Mouse (Mus musculus) midbrain, embryonic 13.5 days (tissue): ENCODE data around the gene Ost4. TPM values are rescaled to one million over a fixed set of nuclear protein-coding genes. Genes with fewer than 3 reads are reported as not detected.

Experiments
- ATAC-seq: fragments of 200-750 bp; cut with Nextera tagmentation; 2 replicates; pipeline ENCODE4 v1.8.0; 2017; ENCODE audit warnings: mild to moderate bottlenecking, moderate TSS enrichment, moderate library complexity
- H3K27ac ChIP-seq: fragments of 300-500 bp; sonication (generic); 2 replicates; pipeline ENCODE4 v1.5.1; 2015; ENCODE audit warnings: inconsistent platforms, mild to moderate bottlenecking, moderate library complexity
- H3K27me3 ChIP-seq: fragments of 300-500 bp; sonication (generic); 2 replicates; pipeline ENCODE4 v1.6.1; 2015; ENCODE audit warnings: mild to moderate bottlenecking, inconsistent platforms
- H3K36me3 ChIP-seq: fragments of 300-500 bp; sonication (generic); 2 replicates; pipeline ENCODE4 v1.6.1; 2015; ENCODE audit warnings: mild to moderate bottlenecking, inconsistent platforms
- H3K4me1 ChIP-seq: fragments of 300-500 bp; sonication (generic); replicated peaks from 2 replicates; pipeline ENCODE4 v1.6.1; 2015; ENCODE audit warnings: inconsistent platforms
- H3K4me2 ChIP-seq: fragments of 300-500 bp; sonication (generic); replicated peaks from 2 replicates; pipeline ENCODE4 v1.6.1; 2015; ENCODE audit warnings: moderate library complexity, mild to moderate bottlenecking, inconsistent platforms
- H3K4me3 ChIP-seq: fragments of 300-500 bp; sonication (generic); replicated peaks from 2 replicates; pipeline ENCODE4 v1.5.1; 2015; ENCODE audit warnings: mild to moderate bottlenecking, inconsistent platforms
- H3K9ac ChIP-seq: fragments of 300-500 bp; sonication (generic); replicated peaks from 2 replicates; pipeline ENCODE4 v1.6.1; 2015; ENCODE audit warnings: mild to moderate bottlenecking, inconsistent platforms
- H3K9me3 ChIP-seq: fragments of 300-500 bp; sonication (generic); 2 replicates; pipeline ENCODE4 v1.6.1; 2016; ENCODE audit warnings: mild to moderate bottlenecking, inconsistent platforms
- WGBS: fragments of 180-500 bp; shearing (Covaris S2); methylation state at CpG from one replicate; pipeline ENCODE4 v1.1.7; 2015; 5-methylcytosine and 5-hydroxymethylcytosine counted together
- polyA plus RNA-seq: library from polyadenylated mRNA; unstranded; fragments of >200 nt; fragmentation: Nextera tagmentation; extraction: Ambion mirVana; gene quantifications from 2 replicates; pipeline ENCODE4 v1.2.1, GENCODE M21; 2015

The Ost4 gene
- polyA plus RNA-seq, 1 experiment from 2014 or later, result 306 TPM

- peak; percentile 85 for ATAC-seq
- no peaks in the 10 kb centered on the region for H3K36me3 ChIP-seq
- peak within 1 kb of the TSS; percentile 63 for H3K27ac ChIP-seq
- no peaks in the 10 kb centered on the region for H3K9me3 ChIP-seq
- H3K4me3 ChIP-seq, result peak within 1 kb of the TSS; percentile 50
- peaks cover 11% of the 10 kb centered on the region for H3K27me3 ChIP-seq
- WGBS, result under 1% methylated on average over 40 of the region's 40 CpGs
- peaks cover 13% of the 10 kb centered on the region for H3K4me1 ChIP-seq
- H3K4me2 ChIP-seq, result peak within 1 kb of the TSS; percentile 81
- H3K9ac ChIP-seq, result peak within 1 kb of the TSS; percentile 64
Measured at GRCm38 (mm10) chr5:30921256-30922033, 13.9 kb upstream of the Ost4 start, which contains the start of gene Khk. TSS of gene Khk (plus strand) at chr5:30921431.

GRCm38 (mm10) chr5:30920621-30921020 lies 13.0 kb upstream of the Ost4 start:
- no peak overlapping the region for H3K27ac ChIP-seq
- H3K27me3 ChIP-seq, result peaks cover 11% of the 10 kb centered on the region
- H3K36me3 ChIP-seq, result no peaks in the 10 kb centered on the region
- peak; percentile 16 for ATAC-seq
- no peak overlapping the region for H3K4me3 ChIP-seq
- no peaks in the 10 kb centered on the region for H3K9me3 ChIP-seq
- no peak overlapping the region for H3K9ac ChIP-seq
- peaks cover 19% of the 10 kb centered on the region for H3K4me1 ChIP-seq
- WGBS, result 58% methylated on average over 19 of the region's 19 CpGs
- H3K4me2 ChIP-seq, result peak overlapping the region; percentile 81

GRCm38 (mm10) chr5:30919831-30920614 lies 12.4 kb upstream of the Ost4 start:
- no peak for ATAC-seq
- H3K27me3 ChIP-seq, result peaks cover 11% of the 10 kb centered on the region
- H3K36me3 ChIP-seq, result no peaks in the 10 kb centered on the region
- 76% methylated on average over 11 of the region's 11 CpGs for WGBS
- no peak overlapping the region for H3K4me3 ChIP-seq
- H3K27ac ChIP-seq, result no peak overlapping the region
- H3K9me3 ChIP-seq, result no peaks in the 10 kb centered on the region
- H3K9ac ChIP-seq, result no peak overlapping the region
- no peak overlapping the region for H3K4me2 ChIP-seq
- peaks cover 24% of the 10 kb centered on the region for H3K4me1 ChIP-seq

- 0 out of 2 replicates have a peak overlapping the region, but pooled peaks have one; percentile 5 for H3K9ac ChIP-seq
- H3K4me3 ChIP-seq, result no peak overlapping the region
- H3K27me3 ChIP-seq, result peaks cover 11% of the 10 kb centered on the region
- H3K36me3 ChIP-seq, result no peaks in the 10 kb centered on the region
- no peaks in the 10 kb centered on the region for H3K9me3 ChIP-seq
- no peak overlapping the region for H3K27ac ChIP-seq
- WGBS, result 82% methylated on average over 8 of the region's 8 CpGs
- H3K4me2 ChIP-seq, result no peak overlapping the region
- ATAC-seq, result no peak
- peaks cover 27% of the 10 kb centered on the region for H3K4me1 ChIP-seq
Measured at GRCm38 (mm10) chr5:30918691-30919090, 11.1 kb upstream of the Ost4 start.

- Histone ChIP-seq H3K36me3 (no peaks in the 10 kb centered on the region), H3K4me3 (no peak overlapping the region), H3K9me3 (no peaks in the 10 kb centered on the region), H3K27me3 (peaks cover 7% of the 10 kb centered on the region), H3K9ac (no peak overlapping the region), H3K4me1 (peaks cover 33% of the 10 kb centered on the region), H3K4me2 (no peak overlapping the region), H3K27ac (no peak overlapping the region)
- WGBS, result 83% methylated on average over 31 of the region's 31 CpGs
- ATAC-seq, result no peak
Measured at GRCm38 (mm10) chr5:30917891-30918670, 10.5 kb upstream of the Ost4 start.

GRCm38 (mm10) chr5:30917348-30917747 lies 9.8 kb upstream of the Ost4 start:
- WGBS, result 90% methylated on average over 11 of the region's 11 CpGs
- Histone ChIP-seq H3K4me3 (no peak overlapping the region), H3K9ac (no peak overlapping the region; the same call in 1 of the 2 replicates), H3K4me1 (peaks cover 37% of the 10 kb centered on the region), H3K4me2 (no peak overlapping the region), H3K27ac (no peak overlapping the region), H3K27me3 (peaks cover under 1% of the 10 kb centered on the region; the same call in 1 of the 2 replicates), H3K9me3 (no peaks in the 10 kb centered on the region), H3K36me3 (no peaks in the 10 kb centered on the region)
- ATAC-seq, result no peak

GRCm38 (mm10) chr5:30916841-30917240 lies 9.3 kb upstream of the Ost4 start:
- Histone ChIP-seq H3K9ac (no peak overlapping the region; the same call in 1 of the 2 replicates), H3K4me3 (no peak overlapping the region), H3K9me3 (no peaks in the 10 kb centered on the region), H3K4me1 (peaks cover 36% of the 10 kb centered on the region), H3K27me3 (no peaks in the 10 kb centered on the region), H3K4me2 (no peak overlapping the region), H3K27ac (no peak overlapping the region), H3K36me3 (no peaks in the 10 kb centered on the region)
- WGBS, result 92% methylated on average over 9 of the region's 9 CpGs
- ATAC-seq, result no peak

GRCm38 (mm10) chr5:30915974-30916433 lies 8.4 kb upstream of the Ost4 start:
- no peak overlapping the region for H3K9ac ChIP-seq
- peaks cover 32% of the 10 kb centered on the region for H3K4me1 ChIP-seq
- no peaks in the 10 kb centered on the region for H3K27me3 ChIP-seq
- peak; percentile 89 for ATAC-seq
- no peaks in the 10 kb centered on the region for H3K9me3 ChIP-seq
- H3K36me3 ChIP-seq, result no peaks in the 10 kb centered on the region
- 3% methylated on average over 7 of the region's 7 CpGs for WGBS
- H3K4me3 ChIP-seq, result no peak overlapping the region
- peak overlapping the region; percentile 25 for H3K4me2 ChIP-seq
- H3K27ac ChIP-seq, result peak overlapping the region; percentile 54; the same call in 1 of the 2 replicates

GRCm38 (mm10) chr5:30915456-30915855 lies 7.9 kb upstream of the Ost4 start:
- WGBS, result 68% methylated on average over 9 of the region's 9 CpGs
- Histone ChIP-seq H3K27ac (0 out of 2 replicates have a peak overlapping the region, but pooled peaks have one; percentile 40), H3K36me3 (no peaks in the 10 kb centered on the region), H3K9ac (no peak overlapping the region; the same call in 1 of the 2 replicates), H3K27me3 (no peaks in the 10 kb centered on the region), H3K9me3 (no peaks in the 10 kb centered on the region), H3K4me2 (no peak overlapping the region), H3K4me3 (no peak overlapping the region), H3K4me1 (peaks cover 32% of the 10 kb centered on the region)
- peak; percentile 55 for ATAC-seq

- no peak overlapping the region for H3K4me3 ChIP-seq
Measured at GRCm38 (mm10) chr5:30914849-30915248, 7.3 kb upstream of the Ost4 start.

GRCm38 (mm10) chr5:30914101-30914635 lies 6.6 kb upstream of the Ost4 start:
- 91% methylated on average over 7 of the region's 7 CpGs for WGBS
- H3K27me3 ChIP-seq, result no peaks in the 10 kb centered on the region
- no peak overlapping the region for H3K4me3 ChIP-seq
- no peaks in the 10 kb centered on the region for H3K9me3 ChIP-seq
- 0 out of 2 replicates have a peak overlapping the region, but pooled peaks have one; percentile 9 for H3K4me2 ChIP-seq
- H3K27ac ChIP-seq, result peak overlapping the region; percentile 61; the same call in 1 of the 2 replicates
- peaks cover 32% of the 10 kb centered on the region for H3K4me1 ChIP-seq
- ATAC-seq, result no peak
- H3K36me3 ChIP-seq, result no peaks in the 10 kb centered on the region
- H3K9ac ChIP-seq, result no peak overlapping the region

More at GRCm38 (mm10) chr5:30914849-30915248, 7.3 kb upstream of the Ost4 start:
- 83% methylated on average over 6 of the region's 6 CpGs for WGBS
- Histone ChIP-seq H3K4me2 (no peak overlapping the region), H3K4me1 (peaks cover 32% of the 10 kb centered on the region), H3K36me3 (no peaks in the 10 kb centered on the region), H3K27ac (no peak overlapping the region), H3K9ac (no peak overlapping the region), H3K9me3 (no peaks in the 10 kb centered on the region), H3K27me3 (no peaks in the 10 kb centered on the region)
- no peak for ATAC-seq
